Mouse (Mus musculus) kidney, postnatal 25 days (tissue): ENCODE data around the gene Syngr2.

ENCODE experiments used
- DNase-seq, 2 experiments: peaks; one replicate each; pipeline ENCODE4 v3.0.0; 2021; ENCODE audit warnings: mixed read lengths in 2 of 2

Syngr2 gene

DNA sequence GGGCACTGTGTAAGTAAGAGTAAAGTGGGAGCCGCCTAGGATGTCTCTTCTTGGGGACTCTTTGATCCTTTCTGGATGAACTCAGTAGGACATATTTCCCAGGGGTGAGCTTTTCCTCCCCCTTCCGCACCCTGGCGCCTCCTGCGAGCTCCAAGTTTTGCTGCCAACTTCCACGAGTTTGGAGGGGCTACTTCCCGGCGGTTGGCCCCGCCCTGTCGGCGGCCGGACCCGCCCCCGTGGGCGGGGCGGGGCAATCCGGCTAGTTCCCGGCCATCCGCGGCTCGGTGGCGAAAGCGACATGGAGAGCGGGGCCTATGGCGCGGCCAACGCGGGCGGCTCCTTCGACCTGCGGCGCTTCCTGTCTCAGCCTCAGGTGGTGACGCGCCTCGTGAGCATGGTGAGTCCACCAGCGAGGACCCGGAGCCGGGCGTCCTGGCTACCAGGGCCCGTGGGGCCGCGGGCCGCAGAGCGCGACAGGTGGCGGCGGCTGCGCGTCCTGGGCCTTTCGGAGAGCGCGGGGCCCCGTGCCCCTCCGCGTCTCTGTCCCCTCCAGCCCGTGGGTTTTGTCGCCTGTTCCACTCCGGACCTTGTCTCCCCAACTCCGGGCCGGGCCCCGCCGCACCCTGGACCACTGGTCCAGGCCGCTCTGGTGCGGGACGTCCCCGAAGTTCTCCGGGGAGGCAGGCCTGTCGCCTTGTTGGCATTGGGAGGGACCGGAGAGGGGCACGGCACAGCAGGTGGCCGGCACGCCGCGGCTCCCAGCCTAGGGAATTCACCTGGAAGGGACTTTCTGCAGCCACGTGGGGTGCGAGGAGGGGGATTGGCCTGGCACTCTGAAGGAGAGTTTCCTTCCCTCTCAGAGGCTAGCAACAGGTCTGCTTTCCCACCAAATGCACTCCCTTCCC lies at the start of gene Syngr2, which contains the start of gene Gm20708:
Syngr2 (plus strand) TSS at position 262 of the 905 bp plus-strand sequence.
Gm20708 (plus strand) TSS at position 262 of the 905 bp plus-strand sequence.
- peak; percentile 79 to 87 for DNase-seq

DNA sequence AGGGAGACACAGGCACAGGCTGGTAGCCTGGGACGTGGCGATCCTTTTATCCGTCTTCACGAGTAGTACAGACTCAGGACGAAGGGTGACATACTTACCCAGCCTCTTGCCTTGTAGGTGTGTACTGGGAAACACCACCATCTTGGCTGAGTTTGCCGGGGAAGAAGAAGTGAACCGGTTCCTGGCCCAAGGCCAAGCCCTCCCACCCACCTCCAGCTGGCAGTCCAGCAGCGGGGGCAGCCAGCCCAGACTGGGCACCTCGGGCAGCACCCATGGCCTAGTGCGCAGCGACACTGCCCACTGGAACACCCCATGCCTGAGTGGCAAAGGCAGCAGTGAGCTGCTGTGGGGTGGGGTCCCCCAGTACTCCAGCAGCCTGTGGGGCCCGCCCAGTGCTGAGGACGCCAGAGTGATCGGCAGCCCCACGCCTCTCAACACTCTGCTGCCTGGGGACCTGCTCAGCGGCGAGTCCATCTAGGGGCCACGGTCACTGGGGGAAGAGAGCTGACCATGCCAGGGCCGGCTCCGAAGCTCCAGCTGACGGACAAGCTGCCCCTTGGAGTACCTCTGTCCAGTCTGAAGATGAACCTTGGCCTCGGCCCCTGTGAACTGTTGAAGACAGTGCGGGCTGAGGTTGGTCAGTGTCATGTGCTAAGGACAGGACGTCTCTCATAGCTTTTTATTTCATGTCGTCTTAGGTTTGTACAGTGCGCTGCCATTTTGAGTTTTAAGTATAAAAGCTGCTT lies 48.9 kb upstream of the Syngr2 start:
- DNase-seq: peak; percentile 58 to 82

DNA sequence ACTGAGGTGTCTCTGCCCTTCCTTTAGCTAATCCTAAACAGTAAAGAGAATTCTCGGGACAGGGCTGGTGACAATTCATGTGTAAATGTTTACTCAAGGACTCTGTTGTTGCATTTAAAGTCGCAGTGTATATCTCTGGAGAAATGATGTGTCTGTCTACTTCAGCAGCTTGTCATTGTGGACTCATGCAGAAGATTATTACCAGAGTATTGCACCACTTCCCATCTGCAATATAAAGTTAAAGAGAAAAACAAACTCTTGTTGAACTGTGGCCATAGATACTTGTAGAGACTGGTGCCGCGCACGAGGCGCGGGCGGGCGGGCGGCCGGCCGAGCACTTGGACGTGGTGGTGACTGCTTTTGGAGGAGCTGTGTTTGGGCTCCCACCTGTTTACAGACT lies 47.7 kb upstream of the Syngr2 start:
- DNase-seq: no peak

DNA sequence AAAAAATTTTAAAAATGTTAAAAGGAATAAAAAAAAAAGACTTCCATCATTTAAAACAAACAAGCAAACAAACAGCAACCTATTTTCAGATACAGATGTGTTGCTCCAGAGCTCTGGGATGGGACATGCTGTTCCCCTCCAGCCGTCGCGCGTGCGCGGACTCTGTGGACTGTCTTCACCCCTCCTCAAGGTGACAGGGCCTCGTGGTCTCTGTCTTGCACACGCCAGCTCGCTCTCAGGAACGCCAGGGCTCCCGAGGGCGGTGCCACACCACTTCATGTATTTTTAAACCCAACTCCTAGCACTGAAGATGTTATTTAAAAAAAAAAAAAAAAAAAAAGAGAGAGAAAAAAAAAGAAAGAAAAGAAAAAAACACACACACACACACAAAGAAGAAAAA lies 47.2 kb upstream of the Syngr2 start:
- DNase-seq: no peak

DNA sequence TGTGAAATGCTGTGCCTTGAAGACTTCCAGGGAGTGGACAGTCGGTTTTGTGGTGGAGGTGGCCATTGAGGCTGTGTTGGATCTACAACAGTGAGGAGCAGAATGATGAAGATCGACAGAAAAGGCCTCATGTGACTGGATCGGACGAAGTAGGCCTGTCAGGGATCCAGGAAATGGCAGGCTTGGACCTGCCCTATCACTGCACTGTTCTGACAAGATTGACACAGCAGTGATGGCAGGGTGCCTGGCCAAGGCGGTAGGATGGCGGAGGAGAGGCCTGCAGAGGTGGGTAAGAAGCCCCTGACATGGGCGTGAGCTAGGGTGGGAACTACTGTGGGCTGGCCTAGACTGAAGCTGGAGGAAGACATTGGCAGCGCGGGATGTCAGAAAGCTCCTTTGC lies 45.1 kb upstream of the Syngr2 start:
- DNase-seq: peak in 1 of 2 experiments; percentile 45

DNA sequence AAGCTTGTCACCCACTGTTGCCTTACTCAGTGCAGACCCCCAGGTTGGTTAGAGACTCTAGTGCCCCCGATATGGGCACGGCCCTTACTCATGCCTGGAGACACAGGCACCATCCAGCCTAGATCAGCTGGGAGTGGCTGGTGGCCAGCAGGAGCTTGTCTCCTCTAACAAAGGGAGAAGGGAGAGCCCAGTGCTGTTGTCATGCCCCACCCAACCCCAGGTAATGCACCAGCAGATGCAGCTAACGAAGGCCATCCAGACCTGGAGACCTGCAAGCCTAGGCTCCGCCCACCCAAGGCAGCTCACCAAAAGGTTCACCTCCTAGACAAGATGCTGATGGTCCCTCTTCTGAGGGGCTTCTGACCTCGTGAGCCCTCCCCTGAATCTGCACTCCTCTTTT lies 44.1 kb upstream of the Syngr2 start:
- DNase-seq: peak in 1 of 2 experiments; percentile 38

DNA sequence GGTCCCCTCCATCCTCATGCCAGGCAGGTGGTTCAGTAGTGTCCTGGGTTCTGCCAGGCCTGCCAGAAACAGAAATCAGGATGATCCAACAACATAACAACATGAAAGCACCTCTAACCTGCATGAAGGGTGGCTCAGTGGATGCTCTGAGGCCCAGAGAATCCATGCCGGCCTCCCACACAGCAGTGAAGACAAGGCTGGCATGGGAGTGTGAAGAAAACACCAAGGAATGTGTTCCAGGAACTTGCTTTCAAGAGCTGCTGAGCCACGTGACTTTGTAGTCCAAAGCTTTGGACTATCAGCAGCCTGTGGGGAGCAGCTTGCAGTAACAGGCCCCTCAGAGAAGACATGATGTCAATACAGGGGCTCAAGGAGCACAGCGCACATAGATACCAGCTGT lies 43.2 kb upstream of the Syngr2 start:
- DNase-seq: peak in 1 of 2 experiments; percentile 38

DNA sequence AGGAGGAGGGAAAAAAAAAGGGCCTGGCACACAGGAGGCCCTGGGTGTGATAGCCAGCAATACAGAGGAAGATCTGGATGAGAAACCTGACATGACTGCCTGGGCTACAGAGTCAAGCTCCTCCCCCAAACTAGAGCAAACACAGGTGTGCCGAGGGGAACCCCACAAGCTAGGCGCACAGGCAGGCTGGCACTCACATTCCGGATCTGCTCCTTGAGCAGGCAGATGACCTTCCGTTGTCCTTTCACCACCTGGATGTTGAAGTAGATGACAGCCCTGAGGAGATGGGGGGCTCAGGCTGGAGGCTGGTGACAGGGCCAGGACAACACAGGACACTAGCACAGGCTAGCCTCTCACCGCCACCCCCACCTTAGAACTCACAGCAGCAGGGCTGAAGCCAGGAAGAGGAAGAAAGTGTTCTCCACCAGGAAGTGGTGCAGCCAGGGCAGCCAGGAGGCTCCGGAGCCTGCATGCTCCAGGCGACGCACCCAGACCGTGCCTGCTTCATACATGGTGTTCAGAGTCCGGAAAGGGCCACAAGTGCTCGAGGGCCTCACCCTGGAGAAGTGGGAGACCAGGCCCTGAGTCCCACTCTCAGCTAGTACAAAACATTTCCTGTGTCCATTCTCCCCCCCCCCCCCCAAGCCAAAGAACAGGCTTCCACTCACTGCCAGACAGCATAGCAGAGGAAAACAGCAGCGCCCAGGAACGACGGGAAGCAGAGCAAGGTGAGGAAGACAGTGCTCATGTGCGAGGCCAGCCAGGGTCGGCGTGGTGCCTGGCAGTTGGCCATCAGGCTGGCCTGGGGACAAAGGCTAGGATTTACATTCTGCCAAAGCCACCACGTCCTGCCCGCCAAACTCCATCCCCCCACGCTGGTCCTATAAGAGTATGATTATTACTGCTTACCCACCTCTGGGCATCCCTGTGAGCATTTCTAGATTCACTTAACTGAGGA lies 40.5 kb upstream of the Syngr2 start:
- DNase-seq: peak; percentile 31 to 67

DNA sequence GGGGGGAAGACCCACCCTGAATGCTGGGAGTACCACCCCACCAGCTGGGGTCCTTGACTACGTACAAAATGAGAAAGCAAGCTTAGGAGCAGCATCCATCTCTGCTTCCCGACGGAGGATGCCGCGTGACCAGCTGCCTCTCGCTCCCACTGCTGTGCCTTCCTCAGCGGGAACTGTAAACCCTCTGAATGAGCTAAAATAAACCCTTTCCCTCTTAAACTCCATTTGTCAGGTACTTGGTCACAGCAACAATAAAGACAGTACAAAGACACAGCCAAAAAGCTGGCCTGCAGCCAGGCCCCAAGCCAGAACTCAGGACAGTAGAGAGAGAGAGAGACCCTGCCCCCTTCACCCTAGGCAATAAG lies 39.8 kb upstream of the Syngr2 start:
- DNase-seq: no peak

DNA sequence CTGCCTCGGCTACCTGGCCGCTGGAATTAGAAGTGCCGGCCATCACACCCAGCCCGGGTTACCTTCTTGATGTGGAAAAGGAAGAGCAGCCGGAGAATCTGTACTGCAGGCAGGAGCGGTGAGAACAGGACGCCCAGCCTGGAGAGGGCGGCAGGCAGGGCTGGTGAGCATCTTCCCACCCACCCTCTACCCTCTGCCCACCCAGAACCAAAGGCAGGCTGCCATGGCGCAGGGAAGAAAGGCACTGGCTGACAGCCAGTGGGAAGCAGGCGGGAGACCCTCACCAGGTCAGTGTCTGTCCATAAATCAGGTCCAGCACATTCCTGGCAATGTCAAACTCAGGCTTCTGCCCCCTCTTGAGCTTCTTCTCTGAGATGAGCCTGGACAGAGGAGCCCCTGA lies 39.1 kb upstream of the Syngr2 start:
- no peak for DNase-seq

DNA sequence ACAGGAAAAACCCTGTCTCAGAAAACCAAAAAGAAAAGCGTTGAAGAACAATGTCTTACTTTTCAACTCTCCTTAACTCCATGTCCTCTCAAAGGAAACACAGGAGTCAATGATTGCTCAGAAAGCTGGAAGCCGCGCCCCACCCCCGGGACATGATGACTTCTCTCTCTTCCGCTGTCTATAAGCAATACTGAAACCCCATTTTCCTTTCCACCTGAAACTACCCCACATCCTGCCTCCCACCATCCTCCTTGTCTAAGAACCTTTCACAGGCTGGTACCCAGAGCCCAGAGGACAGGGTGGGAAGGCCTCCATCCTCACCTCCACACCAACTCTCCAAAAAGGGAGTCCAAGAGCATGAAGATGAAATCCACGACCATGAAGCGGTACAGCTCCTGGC lies 37.1 kb upstream of the Syngr2 start:
- DNase-seq: no peak

DNA sequence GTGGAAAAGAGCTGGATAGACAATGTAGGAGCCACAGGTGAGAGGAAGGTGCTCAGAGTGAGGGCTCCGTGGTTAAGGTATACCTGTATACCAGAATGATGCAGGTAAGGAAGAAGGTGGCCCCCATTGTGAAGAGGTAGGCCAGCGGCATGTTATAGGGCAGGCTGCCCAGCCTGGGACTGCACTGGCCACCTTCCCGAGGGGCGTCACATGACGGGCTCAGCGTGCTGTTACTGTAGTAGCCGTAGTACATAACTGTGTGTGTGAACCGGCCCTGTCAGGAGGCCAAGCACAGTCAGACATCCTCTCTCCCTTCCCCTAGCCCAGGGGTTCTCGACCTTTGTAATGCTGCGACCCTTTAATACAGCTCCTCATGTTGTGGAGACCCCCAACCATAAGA lies 34.5 kb upstream of the Syngr2 start:
- DNase-seq: peak in 1 of 2 experiments; percentile 33

DNA sequence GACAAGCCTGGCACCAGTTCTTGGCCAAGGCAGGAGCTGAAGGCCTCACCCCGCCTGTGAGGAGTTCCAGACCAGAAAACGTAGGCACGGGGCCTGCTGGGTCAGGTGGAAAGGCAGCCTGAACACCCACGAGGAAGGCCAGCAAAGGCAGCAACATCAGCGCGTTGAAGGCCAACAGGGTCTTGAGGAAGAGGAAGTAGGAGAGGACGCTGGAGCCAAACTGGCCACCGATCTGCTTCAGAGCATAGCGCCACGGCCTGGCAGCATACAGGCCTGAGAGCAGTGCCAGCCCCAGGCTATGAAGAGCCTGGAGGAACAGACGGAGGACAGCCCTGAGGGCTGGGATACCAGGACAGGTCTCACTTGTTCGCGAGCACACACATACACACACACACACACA lies 33.9 kb upstream of the Syngr2 start:
- DNase-seq: peak in 1 of 2 experiments; percentile 34

DNA sequence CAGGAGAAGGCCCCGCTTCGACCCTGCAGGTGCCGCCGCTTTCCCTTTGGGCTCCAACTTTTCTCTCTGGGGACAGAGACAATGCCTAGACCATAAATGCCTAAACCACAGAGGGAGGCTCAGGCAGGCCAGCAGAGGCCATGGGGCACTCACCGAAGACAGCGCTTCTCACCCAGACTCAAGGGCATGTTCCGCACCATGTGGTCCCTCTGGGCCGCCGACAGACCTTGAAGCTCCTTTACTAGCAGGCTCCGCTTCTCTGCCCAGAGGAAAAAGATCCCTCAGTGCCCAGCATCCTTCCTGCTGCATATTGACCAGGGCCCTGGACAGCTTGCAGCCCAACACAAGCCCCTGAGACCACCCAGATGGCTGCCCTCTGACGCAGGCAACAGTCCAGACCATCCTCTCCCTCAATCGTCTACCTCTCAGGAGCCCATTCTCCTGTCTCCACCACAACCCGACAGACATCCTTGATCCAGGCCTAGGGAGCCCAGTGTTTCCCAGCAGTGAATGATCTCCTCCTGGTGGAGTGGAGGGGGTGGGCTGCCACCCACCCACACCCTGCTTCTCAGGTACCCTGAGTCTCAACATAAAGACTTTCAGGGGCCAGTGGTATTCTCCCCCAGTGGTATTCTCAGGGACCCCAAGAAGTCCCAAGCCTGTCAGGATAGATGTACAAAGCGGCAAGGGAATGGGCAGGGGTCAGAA lies 33.2 kb upstream of the Syngr2 start:
- peak in 1 of 2 experiments; percentile 22 for DNase-seq

DNA sequence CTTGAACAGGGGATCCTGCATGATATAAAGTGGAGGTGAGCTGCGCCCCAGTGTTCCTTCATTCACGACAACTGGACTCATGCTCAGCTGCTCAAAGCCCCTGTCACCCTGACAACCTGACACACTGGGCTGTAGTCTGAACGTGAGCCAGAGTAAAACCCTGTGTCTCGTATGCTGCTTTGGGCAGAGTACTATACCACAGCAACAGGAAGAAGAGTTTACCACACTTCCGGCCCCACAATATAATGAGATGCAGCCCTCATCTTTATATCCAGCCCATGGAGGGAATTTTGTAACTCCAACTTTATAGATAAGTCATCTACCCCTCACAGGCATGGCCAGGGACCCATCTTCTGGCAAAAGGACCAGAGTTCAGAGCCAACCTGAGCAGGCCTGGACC lies 32.4 kb upstream of the Syngr2 start:
- peak in 1 of 2 experiments; percentile 26 for DNase-seq

DNA sequence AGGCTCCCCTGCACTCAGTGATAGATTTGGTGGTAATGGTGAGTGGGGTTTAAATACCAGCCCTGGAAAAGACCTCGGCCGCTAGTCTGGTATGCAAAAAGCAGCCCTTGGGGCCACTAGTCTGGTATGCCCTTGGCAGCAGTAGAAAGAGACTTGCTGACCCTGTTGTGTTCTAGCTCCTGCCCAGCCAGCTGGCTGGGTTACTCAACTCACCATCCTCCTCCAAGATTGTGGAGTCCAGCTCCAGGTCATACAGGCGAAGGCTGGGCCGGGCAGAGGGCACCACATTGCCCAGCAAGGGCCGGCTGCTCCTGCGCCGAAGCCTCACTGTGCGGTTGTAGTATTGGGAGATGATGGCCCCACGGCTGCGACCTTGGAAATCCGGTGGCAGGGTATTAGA lies 31.4 kb upstream of the Syngr2 start:
- DNase-seq: peak; percentile 54 to 90

DNA sequence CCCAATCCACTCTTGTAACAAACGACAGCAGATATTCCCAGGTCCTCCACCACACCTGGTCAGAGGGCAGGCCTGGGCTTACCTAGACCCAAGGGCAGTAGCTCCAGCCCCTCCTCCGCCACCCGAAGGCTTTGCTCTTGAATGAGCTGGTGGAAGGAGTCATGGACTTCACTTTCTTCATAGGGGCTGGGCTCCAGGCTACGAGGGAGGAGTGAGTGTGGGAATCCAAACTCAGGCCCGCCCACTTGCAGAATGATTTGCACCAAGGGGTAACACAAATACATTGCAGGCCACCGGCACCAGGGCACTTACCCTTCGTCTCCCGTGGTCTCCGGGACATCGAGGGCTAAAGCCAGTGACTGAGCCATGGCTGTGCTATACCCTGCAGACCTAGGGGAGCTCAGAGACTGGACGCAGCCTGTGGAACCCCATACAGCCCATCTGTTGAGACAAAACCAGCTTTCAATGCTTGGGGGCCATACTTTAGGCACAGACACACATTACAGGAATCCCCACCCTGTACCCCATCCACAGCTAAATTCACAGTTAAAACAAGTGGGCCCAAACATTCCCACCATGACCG lies 30.5 kb upstream of the Syngr2 start:
- DNase-seq: peak; percentile 51 to 73

DNA sequence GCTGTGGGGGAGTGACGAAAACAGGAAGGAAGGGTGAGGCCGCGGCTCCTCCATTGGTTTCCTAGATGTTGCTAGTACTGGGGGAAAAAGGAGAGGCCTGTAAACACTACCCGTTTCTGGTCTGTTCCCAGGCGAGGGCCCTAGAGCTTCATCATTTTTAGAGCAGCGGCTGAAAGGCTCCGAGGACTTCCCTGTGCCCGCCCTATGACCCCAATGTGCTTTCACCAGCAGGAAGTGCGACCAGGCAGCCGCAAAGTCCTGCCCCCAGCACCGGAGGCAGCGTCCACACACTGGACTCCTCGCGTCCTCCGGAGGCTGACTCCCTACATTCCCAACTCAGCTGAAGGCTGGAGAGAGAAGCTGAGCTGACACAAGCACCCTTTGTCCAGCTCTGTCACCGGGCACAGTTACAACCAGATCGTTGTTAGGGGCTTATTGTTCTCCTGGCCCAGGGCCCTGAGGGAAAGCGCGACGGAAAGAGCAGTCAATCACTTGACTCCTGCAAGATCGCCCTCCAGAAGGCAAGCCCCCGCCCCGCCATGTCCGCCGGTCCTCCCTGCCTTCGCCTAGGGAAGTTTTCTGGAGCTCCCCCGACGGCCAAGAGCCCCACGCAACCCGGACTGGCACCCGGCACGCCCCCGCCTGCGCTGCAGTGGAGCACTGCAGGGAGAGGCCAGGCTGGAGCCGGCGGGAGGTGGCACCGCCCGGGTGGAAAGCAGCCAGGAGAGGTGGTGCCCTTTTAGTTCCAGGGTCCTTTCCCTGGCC lies 29.9 kb upstream of the Syngr2 start:
- DNase-seq: peak; percentile 89 to 95

DNA sequence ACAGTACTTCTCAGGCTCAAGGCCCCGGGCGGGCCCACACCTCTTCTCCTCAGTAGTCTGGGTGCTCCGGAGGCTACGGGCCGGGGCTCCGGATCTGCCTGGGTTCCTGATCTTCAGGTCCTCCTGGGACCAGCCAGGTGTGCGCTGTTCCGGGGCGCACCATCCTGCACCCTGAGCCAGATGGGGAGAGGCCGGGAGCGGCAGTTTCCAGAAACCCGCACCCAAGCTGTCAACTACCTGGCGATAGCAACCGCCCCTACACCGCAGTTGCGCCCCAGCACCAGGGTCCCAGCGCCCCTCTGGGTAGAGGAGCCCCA lies 29.3 kb upstream of the Syngr2 start:
- no peak for DNase-seq

DNA sequence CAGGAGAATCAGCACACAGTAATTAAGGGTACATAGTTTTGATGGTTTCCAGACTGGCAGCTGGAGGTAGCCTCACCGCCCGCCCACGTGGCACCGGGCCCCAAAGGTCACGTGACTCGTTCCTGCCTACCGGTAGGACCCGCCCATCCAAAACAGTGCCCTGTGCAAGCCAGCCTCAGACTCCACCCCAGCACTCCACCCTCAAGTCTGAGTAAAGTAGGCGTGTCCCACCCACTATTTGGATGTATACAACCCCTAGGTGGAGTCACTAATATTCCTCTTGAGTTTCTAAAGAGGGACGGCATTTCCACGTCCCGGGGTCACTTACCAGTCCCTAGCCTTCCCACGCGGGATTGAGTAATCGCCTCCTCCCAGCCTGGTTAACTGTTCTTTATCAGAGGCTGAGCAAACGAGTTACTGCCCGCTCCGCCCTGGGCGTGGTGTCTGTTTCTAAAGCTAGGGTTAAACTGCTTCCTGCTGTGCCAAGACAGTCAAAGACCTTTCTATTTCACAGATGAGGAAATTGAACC lies 28.8 kb upstream of the Syngr2 start:
- peak; percentile 96 to 98 for DNase-seq
